Mouse (Mus musculus): ENCODE data around the gene Fam172a. TPM values are rescaled to one million over a fixed set of nuclear protein-coding genes. Genes with fewer than 3 reads are reported as not detected.

Gene Fam172a
- total RNA-seq, 2 experiments from 2014 or later = 34.7 to 38.2 TPM

DNA sequence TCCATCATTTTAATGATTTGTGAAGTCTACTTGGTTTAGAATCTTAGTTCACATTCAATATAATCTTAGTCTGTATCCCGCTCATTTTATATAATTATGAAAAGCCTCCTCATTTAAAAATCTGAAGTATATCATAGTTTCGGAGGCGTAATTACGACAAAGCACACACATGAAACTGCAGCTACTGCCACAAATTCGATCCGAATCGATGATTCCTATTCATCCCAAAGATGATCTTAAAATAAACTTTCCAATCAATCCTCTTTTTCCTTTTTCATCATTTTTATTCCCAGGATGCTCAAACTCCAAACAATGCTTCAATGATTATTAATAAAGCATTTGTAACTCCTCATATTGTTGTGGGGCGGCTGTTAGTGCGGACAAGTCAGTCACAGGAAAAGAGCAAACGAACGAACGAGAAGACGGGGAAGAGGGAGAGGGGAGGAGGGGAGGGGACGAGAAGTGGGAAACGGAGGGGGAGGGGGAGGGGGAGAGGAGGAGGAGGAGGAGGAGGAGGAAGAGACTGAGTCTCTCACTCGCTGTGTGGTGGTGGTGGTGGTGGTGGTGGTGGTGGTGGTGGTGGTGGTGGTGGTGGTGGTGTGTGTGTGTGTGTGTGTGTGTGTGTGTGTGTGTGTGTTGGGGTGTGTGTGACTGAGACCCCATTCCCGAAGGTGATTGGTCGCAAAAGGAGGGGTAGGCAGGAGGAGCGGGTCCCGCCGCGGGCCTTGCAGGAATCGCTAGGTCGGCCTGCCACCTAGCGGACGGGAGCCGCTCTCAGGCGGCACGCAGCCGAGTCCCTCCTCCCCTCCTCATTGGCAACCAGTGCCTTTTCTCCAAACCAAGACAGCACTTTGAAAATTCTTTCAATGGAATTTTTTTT, 499.4 kb downstream of the Fam172a start:
- peak; percentile 92 to 93 for DNase-seq

DNA sequence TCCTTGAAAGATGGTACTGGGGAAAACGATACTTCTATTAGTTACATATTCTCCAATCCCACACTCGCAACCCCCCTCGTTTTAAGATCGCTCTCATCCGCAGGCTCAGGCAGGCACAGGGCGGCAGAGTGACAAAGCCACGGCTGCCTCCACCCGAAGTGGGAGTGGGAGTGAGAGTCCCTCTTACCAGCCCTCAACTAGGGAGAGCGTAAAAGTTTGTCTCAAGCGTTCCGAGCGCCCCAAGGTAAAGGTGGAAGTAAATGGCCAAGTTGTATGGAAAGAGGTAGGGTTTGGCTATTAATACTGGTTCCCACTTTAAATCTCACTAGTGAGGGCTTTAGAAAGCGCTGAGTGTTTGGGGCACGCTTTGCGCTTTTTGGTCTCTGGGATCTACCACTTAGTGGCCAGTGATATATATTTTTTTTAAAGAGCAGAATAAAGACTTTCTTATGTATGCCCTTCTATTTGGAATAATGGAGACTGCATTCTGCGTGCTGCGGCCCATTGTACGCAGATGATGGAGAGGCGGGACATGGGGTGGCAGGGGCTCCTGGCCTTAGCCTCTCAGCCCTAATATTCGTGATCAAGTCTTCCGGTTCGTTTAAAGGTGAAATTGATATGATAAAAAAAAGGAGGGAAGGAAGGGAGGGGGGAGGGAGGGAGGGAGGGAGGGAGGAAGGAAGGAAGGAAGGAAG, 500.2 kb downstream of the Fam172a start:
- DNase-seq = no peak

DNA sequence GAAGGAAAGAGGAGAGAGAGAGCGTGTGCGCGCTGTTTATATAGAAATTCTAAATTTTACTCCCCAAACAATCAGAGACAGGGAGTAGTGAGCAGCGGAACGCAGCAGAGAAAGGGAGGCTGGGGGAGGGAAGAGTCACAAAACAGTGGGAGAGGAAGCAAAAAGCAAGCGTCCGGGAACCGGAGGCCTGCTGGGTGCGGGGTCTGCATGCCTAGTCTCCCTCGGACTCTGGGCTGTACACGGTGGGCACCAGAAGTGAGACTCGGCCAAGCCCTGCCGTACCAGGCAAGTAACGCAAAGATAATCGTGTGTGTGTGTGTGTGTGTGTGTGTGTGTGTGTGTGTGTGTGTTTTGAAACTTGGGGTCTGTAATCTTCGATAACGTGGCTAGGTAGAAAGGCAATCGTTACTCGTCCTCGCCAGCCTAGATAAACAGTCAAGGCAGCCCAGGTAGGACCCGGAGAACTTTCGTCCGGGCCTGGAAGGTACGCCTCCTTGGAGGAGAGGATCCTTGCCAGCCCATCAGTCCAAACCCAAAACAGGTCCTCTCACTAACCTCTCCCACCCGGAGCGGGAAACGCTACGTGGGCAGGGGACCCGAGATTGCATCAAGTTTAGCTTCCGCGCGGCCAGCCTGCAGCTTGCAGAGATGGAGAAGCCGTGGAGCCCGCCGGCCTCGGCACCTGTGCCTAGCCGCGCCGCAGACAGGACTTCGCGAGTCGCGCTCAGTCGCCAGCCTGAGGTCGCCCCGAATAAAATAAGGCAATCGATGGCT, 500.9 kb downstream of the Fam172a start:
- DNase-seq = peak in 1 of 2 experiments; percentile 63

DNA sequence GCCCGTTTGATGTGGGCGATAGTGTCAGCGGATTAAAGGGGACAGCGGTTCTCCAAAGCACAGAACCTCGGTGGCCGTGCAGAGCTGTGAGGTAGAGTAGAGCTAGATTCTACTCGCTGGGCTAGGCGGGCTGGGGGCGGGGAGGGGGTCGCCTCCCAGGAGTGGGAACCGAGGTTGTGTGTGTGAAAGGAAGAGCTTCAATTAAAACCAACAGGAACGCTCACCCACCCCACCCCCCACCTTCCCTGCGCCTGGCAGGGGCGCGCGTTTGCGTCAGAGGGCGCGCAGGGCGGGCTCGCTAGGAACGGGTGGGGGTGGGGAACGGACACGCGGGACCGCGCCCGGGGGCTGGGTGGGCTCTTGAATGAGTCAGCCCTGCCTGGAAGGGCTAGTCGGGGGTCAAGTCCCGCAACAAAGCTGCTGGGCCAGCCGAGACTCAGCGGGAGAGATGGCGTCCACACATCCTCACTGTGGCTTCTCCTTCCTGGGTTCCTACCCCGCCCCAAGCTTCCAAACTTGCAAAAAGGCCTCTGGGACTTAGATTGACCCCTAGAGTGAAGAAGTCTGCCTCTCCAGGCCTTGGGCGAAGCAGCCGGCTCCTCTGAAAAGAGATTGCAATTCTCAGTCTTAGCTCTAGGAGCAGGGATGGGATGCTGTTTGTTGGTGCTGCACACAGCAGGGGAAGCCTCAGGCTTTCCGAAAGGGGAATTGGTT, 501.7 kb downstream of the Fam172a start:
- peak; percentile 80 for DNase-seq

DNA sequence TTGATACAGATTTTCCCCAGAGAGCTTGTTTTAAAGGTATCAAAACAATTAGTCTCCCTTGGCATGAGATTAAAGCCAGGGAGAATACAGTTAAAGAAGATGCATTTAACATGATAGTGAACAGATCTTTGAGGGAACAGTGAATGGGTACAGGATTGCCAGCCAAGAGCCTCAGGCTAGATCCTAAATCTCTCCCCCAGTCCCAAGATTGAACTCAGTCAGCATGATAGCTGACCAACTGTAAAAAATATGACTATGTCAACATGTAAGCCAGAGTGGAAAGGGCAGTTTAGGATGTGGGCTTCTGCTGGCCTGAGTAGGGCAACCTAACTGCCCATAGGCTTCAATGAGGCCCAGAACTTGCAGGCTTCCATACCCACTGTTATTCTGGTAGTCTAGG, 503.6 kb downstream of the Fam172a start:
- DNase-seq = no peak

DNA sequence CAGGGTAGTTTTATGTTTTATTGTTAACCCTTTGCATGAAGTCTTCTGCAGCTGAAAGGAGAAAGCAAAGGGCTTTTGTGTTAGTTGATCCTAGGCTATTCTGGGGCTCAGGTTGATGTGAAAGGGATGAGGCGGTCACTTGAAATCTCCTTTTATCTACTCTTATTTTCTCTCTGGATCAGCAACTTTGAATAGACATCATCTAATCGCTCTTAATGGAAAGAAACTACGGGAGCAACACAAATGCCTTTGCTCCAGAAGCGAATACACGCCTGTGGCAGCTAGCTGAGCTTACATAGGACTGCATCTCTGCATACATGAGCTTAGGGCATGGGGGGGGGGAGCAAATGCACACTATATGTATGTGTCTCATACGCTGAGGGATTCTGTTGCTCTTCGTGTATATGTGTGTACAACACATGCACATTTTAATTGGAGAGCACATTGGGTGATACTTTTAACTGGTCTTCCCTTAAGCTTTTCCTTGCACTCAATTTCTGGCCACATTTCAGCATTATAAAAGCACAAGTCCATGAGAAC, 505.1 kb downstream of the Fam172a start:
- DNase-seq = no peak

DNA sequence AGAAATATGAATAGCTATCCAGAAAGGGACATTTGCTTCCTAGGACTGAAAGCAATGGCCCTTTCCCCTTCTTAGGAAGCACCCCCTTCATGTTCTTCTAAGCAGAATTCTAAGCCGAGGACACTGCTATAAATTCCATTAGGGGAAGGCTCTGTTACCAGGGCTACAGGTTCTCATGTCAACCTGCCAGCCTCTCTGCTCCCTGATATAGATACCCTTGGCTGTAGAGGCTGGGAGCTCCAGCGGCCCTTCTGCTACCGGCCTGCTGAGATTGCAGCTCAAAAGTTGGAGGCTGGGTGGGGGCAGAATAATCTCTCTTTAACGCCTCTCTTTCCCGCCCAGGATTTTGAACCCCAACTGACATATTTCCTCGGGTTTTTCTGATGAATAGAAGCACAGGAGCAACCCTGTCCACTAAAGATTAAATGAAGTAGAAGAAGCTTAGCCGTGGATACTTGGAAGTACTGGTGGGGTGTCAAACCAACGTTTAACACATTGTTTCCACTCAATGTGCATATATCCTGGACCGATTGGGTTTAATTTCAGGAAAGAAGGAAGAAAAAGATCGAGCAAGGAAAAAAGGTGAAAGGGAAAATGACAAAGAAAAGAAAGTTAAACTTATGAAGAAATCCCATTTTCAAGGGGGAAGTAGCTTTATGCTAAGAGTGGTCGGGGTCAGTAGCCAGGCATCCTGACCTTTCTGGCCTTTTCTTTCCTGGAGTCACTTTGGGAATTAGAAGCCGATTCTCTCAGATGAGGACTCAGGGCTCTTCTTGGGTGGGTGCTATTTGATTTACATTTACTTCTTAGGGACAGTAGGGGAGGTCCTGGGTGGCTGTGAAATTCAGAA, 506.2 kb downstream of the Fam172a start:
- DNase-seq = peak in 1 of 2 experiments; percentile 38

DNA sequence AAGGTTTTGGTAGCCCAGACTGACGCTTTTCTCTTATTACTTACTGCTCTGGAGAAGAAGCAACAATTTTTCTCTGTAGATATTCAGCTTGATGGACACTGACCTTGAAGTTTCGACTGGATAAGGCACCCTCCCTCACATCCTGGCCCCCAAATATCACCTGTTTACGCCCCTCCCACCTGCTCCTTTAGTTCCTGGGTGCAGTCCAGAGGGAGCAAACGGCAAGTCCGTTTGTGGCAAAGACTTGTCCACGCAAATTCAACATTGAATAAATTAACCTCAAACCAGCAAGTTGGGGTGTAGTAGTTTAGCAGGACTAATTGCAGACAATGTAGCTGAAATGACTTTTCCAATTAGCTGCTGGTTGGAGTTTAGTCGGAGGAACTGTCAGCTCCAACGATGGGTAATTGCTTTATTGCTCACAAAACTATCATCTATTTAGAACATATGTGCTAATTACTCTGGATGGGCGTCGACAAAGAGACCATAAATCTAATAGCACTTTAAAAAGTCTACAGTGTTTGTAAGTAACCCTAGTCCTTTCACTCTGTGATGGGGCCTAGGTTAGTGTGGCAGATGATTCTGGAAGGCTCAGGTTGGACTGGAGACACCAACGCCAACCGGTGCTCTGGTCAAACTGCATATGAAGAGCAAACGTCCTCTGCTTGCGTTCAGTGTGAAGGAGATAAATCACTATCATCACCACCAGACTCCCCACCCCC, 507.0 kb downstream of the Fam172a start:
- DNase-seq = peak in 1 of 2 experiments; percentile 10

DNA sequence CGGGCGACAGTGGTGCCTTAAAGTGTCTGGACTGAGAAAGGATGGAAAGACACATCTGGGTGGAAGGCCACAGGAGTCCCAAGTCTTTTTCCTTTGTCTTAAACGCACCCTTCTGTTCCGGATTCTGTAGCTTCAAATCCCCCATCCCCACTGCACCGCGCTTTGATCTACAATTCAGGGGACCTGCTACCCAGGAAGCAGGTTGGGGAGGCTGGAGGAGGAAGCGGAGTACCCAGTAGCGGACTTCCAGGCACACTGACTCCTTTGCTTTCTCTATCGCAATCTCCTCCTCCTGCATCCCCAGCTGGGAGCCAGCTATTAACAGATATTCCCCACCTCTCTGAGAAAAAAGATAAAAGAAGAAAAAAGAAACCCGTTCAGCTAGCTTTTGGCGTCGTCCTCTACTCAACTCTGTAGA, 507.8 kb downstream of the Fam172a start:
- peak in 1 of 2 experiments; percentile 57 for DNase-seq

DNA sequence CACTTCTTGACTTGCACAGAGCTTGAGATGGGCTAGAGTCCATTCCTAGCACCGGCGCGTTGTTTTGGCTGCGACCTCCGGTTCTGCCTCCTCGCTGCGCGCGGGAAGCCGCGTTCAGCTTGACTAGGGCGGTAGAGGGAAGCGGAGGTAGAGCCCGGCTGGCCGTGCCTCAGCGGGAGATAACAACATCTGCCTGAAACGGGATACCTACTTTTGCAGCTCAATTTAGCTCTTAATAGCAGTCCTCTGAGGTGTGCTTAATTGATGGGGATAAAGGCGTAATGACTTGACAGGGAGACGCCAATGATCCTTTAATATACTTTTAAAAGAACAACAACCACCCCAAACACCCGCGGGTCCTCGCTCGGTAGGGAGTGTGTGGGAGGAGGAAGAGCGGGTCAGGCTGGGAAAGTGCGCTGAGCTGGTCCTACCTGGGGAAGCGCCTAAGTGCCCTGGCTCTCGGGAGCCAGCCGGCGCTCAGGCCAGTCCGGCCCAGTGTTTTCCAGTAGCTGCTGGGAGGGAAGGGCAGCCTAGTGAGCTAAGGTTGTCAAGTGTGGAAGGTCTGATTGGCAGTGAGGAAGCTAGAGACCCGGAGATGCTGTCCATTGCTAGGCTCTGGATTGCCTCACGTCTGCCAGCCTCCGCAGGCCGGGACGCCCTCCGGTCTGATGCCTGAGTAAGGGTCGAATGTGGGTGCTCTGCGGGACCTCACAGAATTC, 508.4 kb downstream of the Fam172a start:
- DNase-seq = peak in 1 of 2 experiments; percentile 65

DNA sequence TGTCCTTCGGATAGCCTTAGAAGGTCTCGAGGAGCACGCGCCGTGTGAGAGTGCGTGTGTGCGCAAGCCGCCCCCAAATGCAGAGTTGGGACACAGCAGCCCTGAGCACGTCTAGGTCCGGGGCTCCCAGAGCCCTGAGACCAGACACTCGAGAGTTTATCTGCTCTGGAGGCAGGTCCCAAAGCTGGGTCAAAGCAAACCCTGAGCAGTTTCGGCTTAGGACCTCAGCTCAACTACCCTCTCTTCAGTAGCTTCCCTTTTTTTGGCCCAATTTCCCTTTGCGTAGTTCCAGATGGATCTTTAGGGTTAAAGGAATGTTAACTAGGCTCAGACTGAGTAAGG, 508.9 kb downstream of the Fam172a start:
- DNase-seq = no peak

DNA sequence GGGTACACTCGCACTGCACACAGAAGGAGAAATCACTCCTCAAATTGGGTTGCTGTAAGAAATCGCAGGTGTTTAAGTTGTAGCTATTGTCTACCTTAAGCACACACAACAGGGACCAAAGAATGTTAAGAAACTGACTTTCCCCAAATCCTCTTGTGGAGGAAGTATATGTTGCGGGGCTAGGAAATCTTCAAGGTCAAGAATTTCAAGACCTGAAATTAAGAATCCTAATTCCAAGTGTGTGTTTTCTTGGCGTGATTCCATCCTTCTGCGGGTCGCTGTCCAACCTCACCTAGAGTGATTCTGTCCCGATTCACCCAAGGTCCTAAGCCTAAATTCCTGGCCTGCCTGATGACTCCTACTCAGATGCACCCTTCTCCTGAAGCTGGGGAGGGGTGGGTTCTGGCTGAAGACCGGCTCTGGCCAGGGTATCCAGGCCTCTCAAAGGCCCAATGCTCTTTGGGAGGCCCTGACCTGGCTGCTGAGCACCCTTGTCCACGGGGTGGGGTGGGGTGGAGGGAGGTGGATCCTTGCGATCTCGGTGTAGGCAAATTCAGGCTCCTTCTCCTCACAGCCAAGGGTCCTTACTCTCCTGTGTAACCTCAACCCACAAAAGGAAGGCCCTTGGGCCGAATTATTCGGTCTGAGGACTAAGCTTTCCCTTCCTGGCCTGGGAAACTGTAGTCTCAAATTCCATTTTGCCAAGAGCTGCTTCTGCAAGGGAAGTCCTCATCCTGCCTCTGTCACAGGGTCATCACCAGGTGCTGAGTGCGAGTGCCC, 509.6 kb downstream of the Fam172a start:
- no peak for DNase-seq

DNA sequence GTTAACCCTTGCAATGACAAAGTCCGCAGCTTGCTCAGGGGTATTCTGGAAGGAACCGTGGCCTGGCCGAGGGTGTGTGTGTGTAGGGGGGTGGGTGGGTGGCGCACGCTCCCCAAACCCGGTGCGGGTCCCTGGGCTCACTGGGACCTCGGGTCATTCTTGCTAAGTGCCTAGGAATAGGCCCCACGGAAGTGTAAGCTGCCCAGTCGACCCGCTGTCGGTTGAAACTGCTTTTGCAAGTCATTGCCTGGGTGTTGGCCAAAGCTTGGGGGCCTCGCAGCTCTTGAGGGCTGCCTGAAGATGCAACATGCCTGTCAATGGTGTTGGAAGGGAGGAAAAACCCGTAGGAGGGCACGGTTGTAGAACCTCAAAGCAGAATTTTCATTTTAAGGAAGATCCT, 510.3 kb downstream of the Fam172a start:
- no peak for DNase-seq

DNA sequence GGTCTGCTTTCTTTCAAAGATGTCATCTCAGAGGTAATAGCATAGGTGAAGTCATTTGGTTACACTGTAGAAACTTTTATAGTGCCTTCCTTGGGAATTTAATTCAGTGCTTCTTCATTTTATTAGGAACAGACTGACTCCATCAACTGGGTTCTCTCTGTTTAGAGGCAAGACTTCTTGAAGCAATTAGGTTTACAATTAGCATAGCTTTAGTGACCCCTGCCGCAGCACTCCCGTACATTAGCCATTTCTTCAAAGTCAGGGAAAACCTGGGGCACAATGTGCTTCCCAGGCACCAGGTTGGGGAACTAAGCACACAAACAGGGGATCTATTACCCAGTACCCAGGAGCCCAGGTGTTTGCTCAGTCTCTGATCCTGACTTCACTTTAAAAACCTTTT, 511.3 kb downstream of the Fam172a start:
- no peak for DNase-seq

DNA sequence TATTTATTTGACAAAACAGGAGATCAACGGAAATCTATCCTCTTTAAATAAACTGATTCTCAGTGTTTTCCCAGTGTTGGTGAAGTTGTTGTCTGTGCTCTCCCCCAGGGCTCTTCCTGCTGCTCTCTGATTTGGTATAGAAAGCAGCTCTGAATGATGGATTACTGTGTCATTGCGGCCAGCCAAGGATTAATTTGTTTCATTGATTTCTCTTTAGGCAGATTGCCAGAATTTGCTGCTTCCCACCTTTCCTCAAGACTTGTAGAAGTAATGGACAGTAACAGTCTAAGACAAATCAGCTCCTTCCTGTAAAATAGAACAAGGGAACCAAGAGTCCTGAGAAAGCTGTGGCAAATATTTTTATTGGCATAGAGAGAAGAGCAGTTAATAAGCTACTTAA, 513.4 kb downstream of the Fam172a start:
- no peak for DNase-seq

All from layer of hippocampus, postnatal 36 days (tissue).